In genomic region chr1:92119303-92119702, GRCm38 (mm10) we compare ENCODE assay signal across 18 mouse cellular contexts.
DNase-seq lines count a peak whose midpoint lies in the region; ATAC-seq and TF ChIP-seq lines count a peak whose summit lies in the region.
"Had no signal": no experiment of that assay in that cellular context is flagged by ENCODE, and none has a peak within 500 bp of the region (broad histone marks: within the 10 kb centered on the region; RNA-seq: fewer than 3 reads in every experiment).

No protein-coding gene starts in this region.

- DNase-seq in adrenal gland, adult 2 months, result peak; percentile 57
- DNase-seq in adrenal gland, adult 8-10 months, result no peak
- peak; percentile 27 for DNase-seq in thymus, postnatal 0 days (ENCODE audit: low spot score)
- no peak for DNase-seq in thymus, postnatal 25 days
- no peak for DNase-seq in ES-E14 (ENCODE audit: low read depth, low spot score)
- no peak for DNase-seq in frontal cortex, postnatal 14 days (ENCODE audit: low spot score in 2 of 2)
- no peak for DNase-seq in kidney, postnatal 14 days
- DNase-seq: cerebellum, postnatal 14 days; kidney, adult 2 months; kidney, postnatal 25 days; right cerebral cortex, postnatal 4 days; thymus, postnatal 36 days had no signal

- peak overlapping the region; percentile 48; the same call in 1 of the 2 replicates for H3K27ac ChIP-seq in ES-E14 (ENCODE audit: insufficient read depth, low read depth, low read length, poor library complexity, severe bottlenecking)
- H3K27ac ChIP-seq: embryonic facial prominence, embryonic 13.5 days; limb, embryonic 15.5 days; liver, embryonic 15.5 days; macrophage had no signal

- H3K9me3 ChIP-seq in ES-E14 (ENCODE audit: control insufficient read depth, insufficient read depth, low read depth, low read length), result no peaks in the 10 kb centered on the region
- H3K9me3 ChIP-seq: embryonic facial prominence, embryonic 13.5 days; limb, embryonic 15.5 days; liver, embryonic 15.5 days had no signal

- peaks cover 9% of the 10 kb centered on the region; the same call in 1 of the 2 replicates for H3K36me3 ChIP-seq in ES-E14 (ENCODE audit: control insufficient read depth, insufficient read depth, low read length, poor library complexity, severe bottlenecking)
- H3K36me3 ChIP-seq: liver, embryonic 15.5 days had no signal

- peaks cover 8 to 15% of the 10 kb centered on the region in 2 experiments; a peak in 3 of 4 replicates for H3K4me1 ChIP-seq in ES-E14 (ENCODE audit: control insufficient read depth in 2 of 2, insufficient read depth in 2 of 2, low read length in 2 of 2, poor library complexity in 1 of 2)

- peak; percentile 80 for ATAC-seq in inflammation-experienced regulatory T-cells, adult 6 months
- ATAC-seq: forebrain, embryonic 14.5 days had no signal

- H3K9ac ChIP-seq in ES-E14 (ENCODE audit: insufficient read depth, low read depth, low read length, poor library complexity, severe bottlenecking), result no peak overlapping the region
- H3K9ac ChIP-seq: embryonic facial prominence, embryonic 13.5 days; limb, embryonic 15.5 days; liver, embryonic 15.5 days had no signal

- H3K4me3 ChIP-seq in ES-E14 (ENCODE audit: insufficient read depth in 1 of 2, low read depth in 1 of 2, low read length in 2 of 2, poor library complexity in 1 of 2, severe bottlenecking in 1 of 2), result no peak overlapping the region
- H3K4me3 ChIP-seq: embryonic facial prominence, embryonic 13.5 days; limb, embryonic 15.5 days; liver, embryonic 15.5 days had no signal

- in situ Hi-C loops in ES-E14 (cut with MboI; ENCODE audit: low sequenced_read_pairs in 2 of 2, unreplicated experiment in 2 of 2), result no loop called here

TF ChIP-seq in ES-E14, 5 proteins besides CTCF, POLR2A, EP300 and RAD21:
- TF ChIP-seq ZNF384 (IDR thresholded peaks at IDR 0.05; ENCODE audit: low read depth, low read length), result no peak
- TF ChIP-seq MAFK (IDR thresholded peaks at IDR 0.05; ENCODE audit: insufficient read depth, low read depth, low read length), result 0 out of 2 replicates have a peak, but pooled peaks have one; percentile 28

Comparison
In these comparisons a context has a peak if more than half of its experiments do, and no peak if none do; other contexts are left out.
1. DNase-seq: peak in adrenal gland, adult 2 months (single experiment) and thymus, postnatal 0 days (single experiment); none in adrenal gland, adult 8-10 months (single experiment), thymus, postnatal 25 days (single experiment), ES-E14 (single experiment), frontal cortex, postnatal 14 days (0 of 2) and kidney, postnatal 14 days (single experiment).